Mouse (Mus musculus): ENCODE measurements around the gene Gm14744. TPM values are rescaled to one million over a fixed set of nuclear protein-coding genes. Genes with fewer than 3 reads are reported as not detected.
"Not testable (repeated sequence)": the region's sequence is repeated elsewhere in the genome, so short reads cannot be mapped to it uniquely, and the experiment has no call there.

Gm14744 gene
- not detected in 2 replicates for polyA plus RNA-seq (2015; fragmentation: Nextera tagmentation; extraction: Ambion mirVana)

GRCm38 (mm10) chrX:77864458-77864857 is at the start of gene Gm14744:
Gene Gm14744 (plus strand): TSS chrX:77864758.
- H3K4me2 ChIP-seq (ENCODE audit: low read depth, low read length); H3K9me3 ChIP-seq (replicated peaks; ENCODE audit: control insufficient read depth, low read length); H3K27me3 ChIP-seq (ENCODE audit: control insufficient read depth, insufficient read depth, low read depth, low read length); H3K4me1 ChIP-seq (ENCODE audit: control insufficient read depth, low read depth, low read length); ATAC-seq (ENCODE audit: low read depth); H3K9ac ChIP-seq (ENCODE audit: low read depth, low read length); H3K27ac ChIP-seq (ENCODE audit: low read length); H3K4me3 ChIP-seq (ENCODE audit: low read depth, low read length); H3K36me3 ChIP-seq (ENCODE audit: control insufficient read depth, insufficient read depth): not testable (repeated sequence)
- WGBS (ENCODE audit: insufficient replicate concordance): 76% methylated on average over 2 of the region's 2 CpGs

GRCm38 (mm10) chrX:77853523-77853922 is 11.0 kb upstream of the Gm14744 start, which contains the start of gene Pbsn:
Gene Pbsn (minus strand): TSS chrX:77853623.
- H3K27me3 ChIP-seq (ENCODE audit: control insufficient read depth, insufficient read depth, low read depth, low read length): no peaks in the 10 kb centered on the region
- H3K4me2 ChIP-seq (ENCODE audit: low read depth, low read length): no peak within 1 kb of the TSS
- H3K4me3 ChIP-seq (ENCODE audit: low read depth, low read length): no peak within 1 kb of the TSS
- no peak within 1 kb of the TSS for H3K27ac ChIP-seq (ENCODE audit: low read length)
- no peak within 1 kb of the TSS for H3K9ac ChIP-seq (ENCODE audit: low read depth, low read length)
- H3K9me3 ChIP-seq (replicated peaks; ENCODE audit: control insufficient read depth, low read length): no peaks in the 10 kb centered on the region
- no peaks in the 10 kb centered on the region for H3K36me3 ChIP-seq (ENCODE audit: control insufficient read depth, insufficient read depth)
- WGBS (ENCODE audit: insufficient replicate concordance): 67% methylated on average over 1 of the region's 1 CpGs
- no peaks in the 10 kb centered on the region for H3K4me1 ChIP-seq (ENCODE audit: control insufficient read depth, low read depth, low read length)
- no peak for ATAC-seq (ENCODE audit: low read depth)

GRCm38 (mm10) chrX:77880033-77880432 is 15.5 kb downstream of the Gm14744 start:
- 20% methylated on average over 2 of the region's 4 CpGs for WGBS (ENCODE audit: insufficient replicate concordance)
- not testable (repeated sequence) for ATAC-seq (ENCODE audit: low read depth); H3K4me1 ChIP-seq (ENCODE audit: control insufficient read depth, low read depth, low read length); H3K4me2 ChIP-seq (ENCODE audit: low read depth, low read length); H3K4me3 ChIP-seq (ENCODE audit: low read depth, low read length); H3K9ac ChIP-seq (ENCODE audit: low read depth, low read length); H3K36me3 ChIP-seq (ENCODE audit: control insufficient read depth, insufficient read depth); H3K27ac ChIP-seq (ENCODE audit: low read length); H3K9me3 ChIP-seq (replicated peaks; ENCODE audit: control insufficient read depth, low read length); H3K27me3 ChIP-seq (ENCODE audit: control insufficient read depth, insufficient read depth, low read depth, low read length)

Other genes starting within 250 kb of the Gm14744 start
- gene Prkx, start 68.5 kb upstream of the Gm14744 start, polyA plus RNA-seq (2015; fragmentation: Nextera tagmentation; extraction: Ambion mirVana): 1.9 and 2.1 TPM in 2 replicates
- not detected in 2 replicates for gene Pbsn, start 11.1 kb upstream of the Gm14744 start, polyA plus RNA-seq (2015; fragmentation: Nextera tagmentation; extraction: Ambion mirVana)
- not detected in 2 replicates for gene 5430402E10Rik, start 60.3 kb downstream of the Gm14744 start, polyA plus RNA-seq (2015; fragmentation: Nextera tagmentation; extraction: Ambion mirVana)
- not detected in 2 replicates for gene Obp1a, start 226.6 kb downstream of the Gm14744 start, polyA plus RNA-seq (2015; fragmentation: Nextera tagmentation; extraction: Ambion mirVana)